Mouse (Mus musculus): ENCODE measurements around the gene Lhx1. TPM values are rescaled to one million over a fixed set of nuclear protein-coding genes. Genes with fewer than 3 reads are reported as not detected.

Gene Lhx1
- total RNA-seq (2022), result under 1 TPM in 1 of 4 experiments, not detected in 3; 0.52 TPM

DNA sequence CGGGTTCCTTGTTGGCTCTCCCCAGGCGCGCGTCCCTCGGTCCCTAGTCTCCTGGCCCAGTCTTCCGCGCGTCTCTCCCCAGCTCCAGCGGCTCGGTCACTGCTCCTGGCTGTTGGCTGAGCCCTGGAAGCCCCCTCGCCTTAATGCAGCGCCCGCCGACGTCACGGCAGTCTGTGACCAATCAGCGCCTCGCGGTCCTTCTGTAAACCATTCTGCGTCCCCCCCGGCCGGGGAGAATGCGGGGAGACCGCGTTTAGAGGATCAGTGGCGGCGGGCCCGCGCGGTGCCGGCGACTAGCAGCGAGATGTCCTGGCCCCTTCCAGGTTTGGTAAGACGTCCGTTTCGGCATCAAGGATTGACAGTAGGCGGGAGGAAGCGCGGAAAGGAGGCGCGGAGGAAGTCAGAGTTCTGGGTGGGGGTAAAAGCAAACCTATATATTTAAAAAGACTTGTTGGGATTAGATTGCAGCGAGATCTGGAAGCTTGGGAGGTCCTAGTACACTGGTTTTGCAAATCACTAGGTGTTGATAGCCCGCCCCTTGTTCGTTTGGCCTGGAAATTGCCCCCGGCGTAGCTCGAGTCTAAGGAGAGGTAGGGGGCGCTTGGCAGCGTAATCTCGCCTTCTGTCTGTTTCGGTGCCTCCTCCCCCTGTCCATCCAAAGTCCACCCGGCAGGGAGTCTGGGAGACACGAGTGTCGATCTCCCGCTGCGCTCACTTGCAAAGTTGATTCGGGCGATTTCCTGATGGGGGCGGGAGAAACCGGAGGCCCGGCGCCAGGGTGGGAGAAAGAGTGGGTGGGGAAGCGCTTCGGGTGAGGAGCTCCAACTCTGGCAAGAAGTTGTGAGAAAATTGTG, at the start of gene Lhx1:
TSS of gene Lhx1 (minus strand) at position 115 of the 854 bp plus-strand sequence.
- DNase-seq, result no peak

DNA sequence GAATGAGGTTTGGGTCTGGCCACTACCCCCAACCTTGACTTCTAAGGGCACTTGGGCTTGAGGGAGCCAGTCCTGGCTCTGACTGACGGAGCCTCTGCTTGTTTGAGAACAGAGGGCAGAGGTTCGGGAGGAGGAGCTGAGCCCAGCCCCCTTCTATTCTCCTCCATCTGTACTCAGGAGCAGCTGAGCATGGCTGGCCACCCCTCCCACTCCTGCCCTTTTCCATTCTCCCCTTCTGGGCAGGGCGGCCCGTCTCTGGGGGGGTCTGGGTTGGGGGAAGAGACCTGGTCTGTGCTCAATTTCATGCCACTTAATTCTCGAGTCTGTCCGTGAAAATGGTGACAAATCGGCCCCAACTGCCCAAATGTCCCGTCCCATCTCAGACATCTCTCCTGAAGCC, 49.5 kb upstream of the Lhx1 start:
- DNase-seq, result no peak

DNA sequence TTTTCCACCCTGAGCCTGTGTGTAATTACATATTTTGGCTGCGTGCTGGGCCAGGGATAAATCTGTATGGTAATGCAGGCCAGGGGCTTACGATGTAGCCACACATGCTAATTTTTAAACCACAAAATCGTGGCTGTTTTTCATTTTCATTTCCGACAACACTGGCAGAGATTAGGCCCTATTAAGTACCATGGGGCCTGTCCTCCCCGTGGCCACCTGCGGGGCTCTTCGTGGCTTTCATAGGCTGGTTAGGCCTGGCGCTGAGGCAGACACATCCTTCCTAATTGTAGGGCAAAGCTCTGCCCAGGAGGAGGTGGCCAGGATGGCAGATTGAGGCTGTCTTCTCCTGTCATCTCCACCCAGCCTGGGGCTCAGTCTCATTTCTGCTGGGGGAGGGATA, 48.3 kb upstream of the Lhx1 start:
- DNase-seq, result no peak

DNA sequence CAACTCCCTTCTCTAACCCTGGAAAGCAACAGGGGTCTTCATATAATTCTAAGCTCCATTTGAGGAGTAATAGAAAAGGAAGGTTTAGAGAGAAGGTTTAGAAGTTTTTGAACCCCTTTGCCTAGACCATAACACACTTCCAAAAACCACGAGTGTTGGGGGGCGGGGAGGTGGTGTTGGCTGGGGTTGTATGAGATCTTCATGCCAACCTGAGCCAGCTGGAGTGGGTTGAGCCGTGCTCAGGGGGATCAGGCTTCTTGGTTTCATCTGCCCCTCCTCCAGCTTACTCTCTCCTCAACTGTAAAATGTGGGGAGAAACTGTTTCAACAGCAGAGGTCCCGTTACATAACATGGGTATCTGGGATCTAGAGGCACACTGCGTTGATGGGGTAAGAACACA, 45.5 kb upstream of the Lhx1 start:
- DNase-seq, result no peak

DNA sequence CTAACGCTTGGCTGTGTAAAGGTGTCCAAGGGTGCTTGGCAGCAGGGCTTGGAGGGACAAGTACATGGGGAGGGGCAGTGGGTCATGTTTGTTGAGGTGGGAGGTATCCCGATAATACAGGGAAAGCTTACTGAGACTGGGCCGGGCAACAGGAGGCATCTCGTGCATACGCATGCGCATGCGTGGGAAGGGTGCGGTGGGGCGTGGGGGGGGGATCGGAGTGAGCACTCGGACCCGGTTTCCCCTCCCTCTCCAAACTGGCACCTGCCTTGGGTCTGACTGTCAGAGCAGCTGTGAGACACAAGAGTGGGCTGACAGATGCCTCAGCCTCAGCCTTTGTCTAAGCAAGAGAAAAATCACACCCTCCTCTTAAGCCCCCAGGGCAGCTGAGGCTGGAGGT, 45.1 kb upstream of the Lhx1 start:
- DNase-seq, result no peak

DNA sequence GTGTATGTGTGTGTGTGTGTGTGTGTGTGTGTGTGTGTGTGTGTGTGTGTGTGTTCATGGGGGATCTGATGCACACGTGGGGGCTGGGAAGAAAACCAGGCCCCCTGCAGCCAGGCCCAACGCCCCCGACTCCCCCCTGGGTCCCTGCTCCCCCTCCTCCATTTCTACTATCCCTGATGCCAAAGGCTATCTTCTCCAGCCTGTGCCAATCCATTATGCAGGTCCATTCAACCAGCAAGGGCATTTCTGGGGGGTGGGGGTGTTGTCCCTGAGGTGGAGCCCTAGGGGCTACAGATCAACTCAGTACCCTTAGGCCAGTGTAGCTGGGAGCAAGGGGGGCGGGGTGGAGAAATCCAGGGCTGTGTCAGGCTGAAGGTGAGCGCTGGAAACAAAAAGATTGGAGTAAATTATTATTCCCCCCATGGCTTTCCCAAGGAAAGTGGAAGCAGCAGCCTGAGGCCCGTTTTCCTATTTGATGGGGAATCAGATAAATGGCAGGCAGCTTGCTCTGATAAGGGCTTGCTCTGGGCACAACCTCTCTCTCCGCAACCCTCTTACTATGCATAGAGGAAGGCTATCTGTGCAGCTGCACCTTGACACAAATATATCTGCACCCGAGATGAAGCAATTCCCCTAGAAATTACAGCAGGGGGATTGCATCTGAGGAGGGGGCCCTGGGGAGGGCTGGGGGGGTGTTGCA, 43.9 kb upstream of the Lhx1 start:
- DNase-seq, result no peak

DNA sequence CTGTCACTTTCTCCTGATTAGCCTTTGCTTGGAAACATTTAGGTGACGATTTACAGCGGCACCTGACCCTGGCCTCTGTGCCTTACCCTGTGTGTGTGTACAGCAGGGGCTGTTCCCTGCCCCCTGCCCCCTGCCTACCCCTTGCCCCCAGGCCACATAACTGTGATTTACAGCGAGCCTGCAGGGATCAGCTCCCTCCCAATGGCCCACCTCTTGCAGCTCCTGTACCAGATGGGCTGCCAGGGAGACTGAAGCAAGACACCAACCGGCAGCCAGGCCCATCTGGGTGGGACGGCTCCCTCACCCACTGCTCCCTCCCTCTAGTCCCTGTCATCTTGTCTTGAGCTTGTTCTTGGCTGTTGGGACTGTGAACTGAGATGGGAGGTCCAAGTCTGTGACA, 43.1 kb upstream of the Lhx1 start:
- no peak for DNase-seq

DNA sequence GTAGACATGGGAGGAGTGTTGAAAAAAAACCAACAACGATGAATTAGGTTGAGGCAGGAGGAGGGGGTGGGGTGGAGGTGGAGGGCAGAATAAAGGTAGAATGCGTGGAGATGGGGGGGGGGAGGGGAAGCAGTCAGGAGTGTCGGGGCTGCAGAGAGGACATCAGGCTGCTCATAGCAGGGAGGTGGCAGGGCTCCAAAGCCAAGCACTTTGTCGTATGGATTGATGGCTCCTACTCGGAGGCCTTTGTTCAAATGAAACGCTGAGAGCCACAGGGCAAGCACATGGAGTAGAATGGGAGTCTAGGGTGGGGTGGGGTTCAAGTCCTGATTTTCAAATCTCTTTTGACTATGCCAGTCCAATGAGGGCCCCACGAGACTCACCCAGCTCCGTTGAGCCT, 41.4 kb upstream of the Lhx1 start:
- no peak for DNase-seq

DNA sequence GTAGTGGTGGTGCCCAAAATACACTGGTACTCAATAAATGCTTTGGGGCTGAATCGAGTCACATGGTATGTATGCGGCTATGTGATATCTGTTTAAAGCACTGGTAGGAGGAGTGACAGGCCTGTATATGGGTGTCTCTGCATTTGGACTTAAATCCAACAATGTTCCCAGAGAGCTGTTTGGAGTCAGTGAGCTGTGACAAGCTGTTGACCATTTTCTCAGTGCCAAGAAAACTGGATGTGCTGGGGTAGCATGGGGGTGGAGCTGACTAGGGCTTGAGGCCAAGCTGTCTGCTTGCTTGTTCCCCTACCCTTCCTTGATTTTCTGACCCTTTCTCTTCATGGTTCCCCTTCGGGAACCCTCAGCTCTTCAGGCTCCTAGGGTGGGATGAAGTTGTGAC, 39.9 kb upstream of the Lhx1 start:
- DNase-seq, result no peak

DNA sequence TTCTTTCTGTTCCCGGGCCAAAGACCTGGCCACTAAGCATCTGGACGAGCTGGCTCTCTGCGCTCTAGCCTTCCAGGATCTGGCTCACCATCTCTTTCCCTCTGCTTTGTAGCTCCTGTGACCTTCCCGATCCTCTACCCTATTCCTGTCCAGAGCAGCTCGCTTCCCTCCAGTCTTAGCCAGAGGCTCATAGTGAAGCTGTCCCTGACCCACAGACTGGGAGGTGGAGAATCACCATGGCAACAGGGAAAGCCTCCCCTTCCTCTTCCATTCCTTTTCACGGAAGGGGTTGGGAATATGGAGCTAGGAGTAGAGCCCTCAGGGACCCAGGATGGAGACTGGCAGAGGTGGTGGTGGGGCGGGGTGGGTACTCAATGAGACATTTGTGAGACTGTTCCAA, 38.0 kb upstream of the Lhx1 start:
- DNase-seq, result no peak

DNA sequence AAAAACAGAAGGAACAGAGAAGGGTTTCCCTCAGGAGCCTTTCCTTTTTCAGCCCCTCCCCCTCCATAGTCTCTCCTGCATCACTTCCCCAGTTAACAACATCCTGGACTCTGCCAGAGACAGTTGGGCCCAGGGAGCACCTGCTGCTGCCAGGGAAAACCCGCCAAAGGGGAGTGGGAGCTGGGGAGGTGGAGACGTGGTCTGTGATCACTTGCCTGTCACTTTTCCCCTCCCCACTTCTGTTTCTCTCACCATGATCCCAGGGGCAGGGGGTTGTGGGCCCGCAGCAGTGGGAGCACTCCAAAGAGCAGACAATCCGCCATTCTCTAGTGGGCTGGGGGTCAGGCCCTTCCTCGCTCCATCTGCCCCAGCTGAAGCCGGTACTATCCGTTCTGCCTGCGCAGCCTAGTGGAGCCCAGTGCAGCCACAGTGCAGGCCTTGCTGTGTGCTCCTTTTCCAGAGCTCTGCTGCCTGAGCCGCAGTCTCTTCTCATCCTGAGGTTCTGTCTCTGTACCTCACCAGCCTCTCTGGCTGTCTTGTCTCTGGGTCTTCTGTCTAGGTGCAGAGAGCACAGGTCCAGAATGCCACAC, 37.5 kb upstream of the Lhx1 start:
- no peak for DNase-seq

DNA sequence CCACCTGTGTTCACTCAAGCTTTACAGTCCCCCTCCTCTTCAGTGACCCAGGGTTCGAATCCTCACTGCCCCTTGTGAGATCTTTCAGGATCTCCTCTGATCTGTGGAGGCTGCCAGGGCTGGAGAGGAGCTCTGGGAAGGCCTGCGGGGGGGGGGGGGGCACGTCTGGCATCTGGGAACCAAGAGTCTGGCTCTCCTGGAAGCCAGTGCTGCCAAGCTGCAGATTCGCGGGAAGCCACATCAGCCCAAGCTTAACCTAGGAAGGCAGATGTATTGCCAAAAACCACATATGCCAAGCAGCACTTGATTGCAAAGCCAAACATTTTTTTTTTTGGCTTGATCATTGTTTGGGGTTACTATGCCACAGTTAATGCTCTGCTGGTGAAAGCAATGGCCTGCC, 36.2 kb upstream of the Lhx1 start:
- DNase-seq, result no peak

DNA sequence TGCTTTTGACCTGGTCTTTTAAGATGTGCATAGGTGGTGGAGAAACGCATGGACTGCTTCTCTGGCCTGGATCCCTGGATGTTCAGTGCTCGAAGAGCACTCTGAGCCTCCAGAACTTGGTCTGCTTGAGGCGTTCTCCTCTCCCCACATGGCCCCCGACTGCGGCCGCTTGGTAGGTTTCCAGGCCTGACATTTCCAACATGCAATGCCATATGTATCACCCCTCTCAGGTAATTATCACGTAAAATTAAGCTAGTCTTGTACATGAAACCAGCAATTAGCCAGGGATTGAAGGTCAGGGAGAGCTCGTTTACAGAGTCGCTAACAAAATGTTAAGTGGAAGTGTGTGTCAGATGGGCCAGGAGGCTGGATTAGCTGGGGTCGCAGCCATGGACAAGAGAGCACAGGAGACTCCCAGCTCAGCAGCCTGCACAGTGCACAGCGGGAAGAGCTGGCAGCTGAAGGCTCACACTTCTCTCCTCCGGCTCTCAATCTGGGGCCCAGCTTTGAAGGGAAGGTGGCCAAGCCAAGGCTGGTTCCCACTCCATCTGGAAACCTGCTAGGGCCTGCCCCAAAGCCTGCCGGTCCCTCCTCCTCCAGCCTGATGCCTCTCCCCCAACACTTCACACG, 28.6 kb upstream of the Lhx1 start:
- no peak for DNase-seq

DNA sequence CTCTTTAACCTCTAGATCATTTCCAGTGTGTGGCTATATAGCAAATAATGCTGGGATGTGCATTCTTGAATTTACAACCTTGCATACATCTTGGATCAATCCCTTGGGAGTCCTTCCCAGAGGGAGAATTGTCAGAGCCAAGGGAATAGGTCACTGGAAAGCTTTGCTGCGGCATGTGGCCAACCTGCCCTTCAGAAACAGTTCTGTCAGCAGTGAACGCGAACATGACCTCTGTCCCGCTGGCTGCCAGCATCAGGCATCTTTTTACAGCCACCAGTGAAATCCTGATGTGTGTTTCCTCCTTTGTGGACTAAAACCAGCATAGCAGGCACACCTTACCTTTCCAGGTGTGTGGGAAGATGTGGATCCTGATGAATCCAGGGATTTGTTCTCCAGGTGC, 26.0 kb upstream of the Lhx1 start:
- no peak for DNase-seq

DNA sequence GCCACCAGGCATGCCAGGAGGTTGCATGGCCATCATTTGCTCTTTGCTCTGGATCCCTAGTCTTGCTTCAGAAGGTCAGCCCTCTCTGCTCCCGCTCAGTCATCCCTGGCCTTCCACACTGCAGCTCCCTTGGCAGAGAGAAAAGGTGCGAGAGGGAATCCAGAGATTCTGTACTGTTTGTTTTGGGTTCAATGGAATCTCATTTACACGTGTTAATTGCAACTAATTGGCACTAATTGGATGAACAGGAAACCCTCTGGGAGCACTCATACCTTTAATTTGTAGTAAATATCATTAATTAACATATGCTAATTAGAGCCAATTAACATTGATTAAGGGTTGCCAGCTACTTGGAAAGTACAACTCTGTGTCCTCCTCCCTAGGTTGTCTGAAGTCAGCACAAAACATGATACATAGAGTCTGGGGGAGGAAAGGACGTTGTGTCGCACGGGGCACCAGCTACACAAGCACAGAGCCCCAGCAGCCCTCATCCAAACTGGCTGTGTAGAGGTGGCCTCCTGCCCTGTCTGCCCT, 24.0 kb upstream of the Lhx1 start:
- DNase-seq, result no peak

DNA sequence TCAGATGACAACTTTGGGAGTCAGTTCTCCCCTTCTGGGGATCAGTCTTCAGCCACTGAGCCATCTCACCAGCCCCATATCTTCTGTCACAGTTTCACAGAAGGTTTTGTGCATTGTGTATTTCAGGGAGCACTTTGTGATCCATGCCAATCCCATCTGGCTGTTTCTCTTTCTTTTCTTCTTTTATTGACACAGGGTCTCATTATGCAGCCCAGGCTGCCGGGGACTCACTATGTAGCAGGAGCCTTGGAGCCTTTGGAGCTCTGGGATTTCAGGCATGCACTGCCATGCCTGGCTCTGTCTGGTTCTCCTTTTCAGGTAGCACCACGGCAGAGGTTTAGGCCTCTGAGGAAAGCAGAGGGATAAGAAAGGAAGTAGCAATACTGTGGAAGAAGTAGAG, 23.0 kb upstream of the Lhx1 start:
- DNase-seq, result no peak

DNA sequence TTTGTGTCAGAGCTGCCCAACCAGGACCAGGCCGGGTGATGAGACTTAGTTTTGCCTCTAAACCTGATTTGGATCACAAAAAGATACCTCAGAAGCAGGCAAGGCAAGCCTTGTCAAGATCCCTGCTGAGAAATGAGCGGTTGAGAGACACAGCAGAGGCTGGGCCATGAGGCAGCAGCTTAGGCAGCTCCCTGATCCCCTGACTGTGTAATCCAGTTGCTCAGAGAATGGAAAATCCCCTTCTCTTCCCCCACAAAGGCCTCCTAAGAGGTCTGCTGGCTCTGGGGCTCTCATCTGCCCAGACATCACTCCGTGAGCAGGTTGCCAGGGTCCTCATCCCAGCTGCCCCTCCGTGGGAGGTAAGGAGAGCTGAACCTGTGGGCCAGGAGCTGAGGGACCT, 14.6 kb upstream of the Lhx1 start:
- DNase-seq, result no peak

DNA sequence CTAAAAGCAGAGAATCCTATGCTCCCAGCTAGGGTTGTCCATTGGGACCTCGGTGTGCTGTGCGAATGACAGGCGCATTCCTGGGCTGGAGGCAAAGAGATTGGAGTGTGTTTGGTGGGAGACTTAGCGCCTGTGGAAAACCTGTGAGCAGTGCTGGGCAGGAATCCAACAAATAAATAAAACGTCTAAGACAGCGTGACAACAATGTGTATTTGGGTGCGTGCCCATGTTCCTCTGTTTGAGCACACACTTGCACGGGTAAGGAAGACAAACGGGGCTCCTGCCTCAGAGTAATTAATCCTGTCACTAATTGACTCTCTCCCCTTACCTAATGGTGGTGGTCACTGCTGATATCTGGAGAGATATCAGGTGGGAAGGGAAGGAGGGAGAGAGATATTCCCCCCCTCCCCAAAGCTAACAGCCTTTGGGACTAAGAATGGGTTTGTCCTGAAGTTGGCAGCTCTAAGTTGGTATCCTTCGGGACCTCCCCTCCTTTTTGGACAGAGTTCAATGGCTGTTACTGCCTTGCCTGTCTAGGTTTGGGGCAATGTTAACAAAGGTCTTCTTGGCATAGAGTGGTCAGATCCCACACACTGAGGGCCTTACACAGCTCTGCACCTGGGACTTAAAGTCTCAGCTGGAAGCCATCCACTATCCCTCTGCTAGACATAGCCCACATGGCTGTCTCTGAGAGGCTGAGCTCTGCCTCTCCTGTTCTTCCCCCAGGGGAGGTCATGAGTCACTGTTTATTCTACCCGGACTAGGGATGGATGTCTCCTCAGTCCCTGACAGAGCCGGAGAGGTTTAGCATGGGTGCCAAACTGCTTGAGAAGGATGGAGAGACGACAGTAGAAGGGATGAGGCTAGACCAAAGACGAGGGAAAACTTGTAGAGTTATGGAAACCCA, 4.7 kb upstream of the Lhx1 start:
- no peak for DNase-seq

DNA sequence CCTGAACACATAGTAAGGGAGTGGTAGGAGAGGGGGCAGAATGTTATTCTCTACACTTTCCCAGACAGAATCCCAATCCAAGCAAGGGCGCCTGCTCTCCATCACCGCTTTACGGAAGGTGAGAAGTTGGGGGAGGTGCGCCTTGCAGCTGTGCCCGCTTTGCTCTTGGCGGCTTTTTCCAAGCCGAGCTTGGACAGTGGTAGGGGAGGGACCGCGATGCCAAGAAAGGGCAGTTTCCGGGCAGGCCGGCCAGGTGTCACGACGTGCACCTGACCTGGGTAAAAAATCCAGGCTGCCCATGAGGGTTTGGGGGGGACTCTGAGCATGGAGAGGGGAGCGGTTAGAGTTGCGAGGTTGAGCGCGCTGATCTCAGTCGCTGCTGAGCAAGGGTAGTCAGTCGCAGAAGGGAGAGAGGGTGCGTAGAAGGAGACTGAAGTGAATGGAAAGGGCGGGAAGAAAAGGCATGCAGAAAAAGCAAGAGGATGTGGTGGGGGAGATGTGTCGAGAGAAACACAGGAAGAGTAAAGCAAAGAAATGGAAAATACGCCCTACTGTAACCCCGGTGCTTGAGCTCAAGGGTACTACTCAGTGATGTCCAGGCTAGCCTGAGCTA, 3.9 kb upstream of the Lhx1 start:
- DNase-seq, result no peak

DNA sequence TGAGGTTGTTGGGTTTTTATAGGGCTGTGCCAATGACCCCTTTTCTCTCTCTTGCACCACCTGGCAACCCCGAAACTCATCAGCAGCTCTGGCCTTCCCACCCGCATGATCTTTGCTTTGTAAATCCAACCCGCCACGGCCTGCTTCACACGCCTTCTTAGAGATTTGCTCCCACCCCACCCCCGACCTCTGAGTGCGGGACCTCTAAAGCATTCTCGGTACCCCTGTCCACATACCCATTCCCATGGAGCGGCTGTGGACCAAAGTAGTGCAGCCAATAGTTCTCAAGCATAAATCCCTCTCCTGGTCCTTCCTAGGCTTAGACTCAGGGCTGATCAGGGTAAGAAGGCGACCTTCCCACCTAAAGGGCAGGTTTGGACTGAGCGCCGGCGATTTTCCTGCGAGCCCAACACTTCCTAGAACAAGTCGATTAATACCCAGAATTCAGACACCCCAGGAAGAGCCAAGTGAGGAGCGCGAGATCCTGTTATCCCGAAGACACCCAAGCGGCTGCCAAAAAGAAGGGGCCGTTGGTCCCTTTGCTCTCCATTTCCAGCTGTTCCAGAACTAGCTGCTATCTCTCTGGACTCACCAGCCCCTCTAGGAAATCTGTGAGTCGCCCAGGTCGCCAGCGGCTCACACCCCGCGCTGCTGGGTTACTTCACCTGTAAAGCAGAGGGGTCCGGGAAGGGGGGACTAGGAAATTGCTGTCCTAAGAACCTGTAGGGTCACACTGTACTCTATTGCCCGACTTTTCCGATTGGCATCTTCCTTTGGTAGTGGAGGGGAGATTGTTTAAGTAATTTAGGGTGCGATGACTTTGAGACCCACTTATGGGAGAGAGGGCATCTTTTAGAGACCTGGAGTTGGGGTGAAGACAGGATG, 1.9 kb upstream of the Lhx1 start:
- no peak for DNase-seq

Measured in adrenal gland, adult 8-10 months (tissue).